Mouse (Mus musculus) liver (tissue): ENCODE measurements around the gene Ctsl.
A peak's percentile ranks its signal among the peaks of the same experiment; 100 is the strongest.

ENCODE experiments used
- DNase-seq: peaks from one replicate; pipeline ENCODE4 v3.0.0-alpha.2; 2020; ENCODE audit warnings: mixed read lengths

The Ctsl gene

GRCm38 (mm10) chr13:64369805-64370172, 901 bp downstream of the Ctsl start:
- peak; percentile 33 for DNase-seq

- no peak for DNase-seq
These were observed 2.1 kb downstream of the Ctsl start for GRCm38 (mm10) chr13:64368596-64368995.

- no peak for DNase-seq
These were observed 3.1 kb downstream of the Ctsl start for GRCm38 (mm10) chr13:64367615-64368014.

GRCm38 (mm10) chr13:64365326-64365725, 5.4 kb downstream of the Ctsl start:
- DNase-seq = no peak

GRCm38 (mm10) chr13:64364258-64364657, 6.4 kb downstream of the Ctsl start:
- peak; percentile 57 for DNase-seq

GRCm38 (mm10) chr13:64362139-64362538, 8.6 kb downstream of the Ctsl start:
- DNase-seq = no peak

GRCm38 (mm10) chr13:64361020-64361419, 9.7 kb downstream of the Ctsl start:
- no peak for DNase-seq

- no peak for DNase-seq
These were observed 11.0 kb downstream of the Ctsl start for GRCm38 (mm10) chr13:64359702-64360101.

- no peak for DNase-seq
These were observed 12.2 kb downstream of the Ctsl start for GRCm38 (mm10) chr13:64358476-64358875.

GRCm38 (mm10) chr13:64357389-64357788, 13.3 kb downstream of the Ctsl start:
- peak; percentile 9 for DNase-seq

- no peak for DNase-seq
These were observed 21.2 kb downstream of the Ctsl start for GRCm38 (mm10) chr13:64349474-64349873.

GRCm38 (mm10) chr13:64344082-64344501, 26.6 kb downstream of the Ctsl start:
- DNase-seq = peak; percentile 24

- DNase-seq = peak; percentile 9
These were observed 27.1 kb downstream of the Ctsl start for GRCm38 (mm10) chr13:64343598-64343997.

GRCm38 (mm10) chr13:64335546-64336132, 35.1 kb downstream of the Ctsl start:
- DNase-seq = no peak

GRCm38 (mm10) chr13:64333102-64333501, 37.6 kb downstream of the Ctsl start:
- no peak for DNase-seq

- DNase-seq = no peak
These were observed 38.4 kb downstream of the Ctsl start for GRCm38 (mm10) chr13:64332321-64332720.

- DNase-seq = no peak
These were observed 48.0 kb downstream of the Ctsl start for GRCm38 (mm10) chr13:64322561-64323281.

GRCm38 (mm10) chr13:64320334-64320733, 50.4 kb downstream of the Ctsl start:
- DNase-seq = no peak

- no peak for DNase-seq
These were observed 50.9 kb downstream of the Ctsl start for GRCm38 (mm10) chr13:64319782-64320181.

GRCm38 (mm10) chr13:64318355-64318754, 52.3 kb downstream of the Ctsl start:
- DNase-seq = no peak

GRCm38 (mm10) chr13:64315483-64316050, 55.1 kb downstream of the Ctsl start:
- DNase-seq = no peak

- DNase-seq = no peak
These were observed 56.6 kb downstream of the Ctsl start for GRCm38 (mm10) chr13:64314041-64314440.

- no peak for DNase-seq
These were observed 57.8 kb downstream of the Ctsl start for GRCm38 (mm10) chr13:64312916-64313289.
